Mouse (Mus musculus) heart, adult 2 months (tissue): ENCODE data around the gene Srebf1. TPM values are rescaled to one million over a fixed set of nuclear protein-coding genes. Genes with fewer than 3 reads are reported as not detected.

Source experiments
- DNase-seq, 2 experiments: peaks; one replicate each; pipeline ENCODE4 v3.0.0; 2021
- H3K27ac ChIP-seq: fragments of 200-600 bp; 2 replicates; pipeline ENCODE4 v1.8.1; 2022
- H3K27me3 ChIP-seq: fragments of 200-500 bp; 2 replicates; pipeline ENCODE4 v1.6.1; 2012; ENCODE audit warnings: mild to moderate bottlenecking, low read length, inconsistent platforms, mixed read lengths; ENCODE audit not compliant: control insufficient read depth, insufficient read depth
- H3K36me3 ChIP-seq: fragments of 200-500 bp; 2 replicates; pipeline ENCODE4 v1.6.1; 2012; ENCODE audit warnings: low read length, inconsistent platforms; ENCODE audit not compliant: control insufficient read depth, insufficient read depth
- H3K4me1 ChIP-seq: fragments of 200-500 bp; 2 replicates; pipeline ENCODE4 v1.6.1; 2011; ENCODE audit warnings: low read length; ENCODE audit not compliant: control insufficient read depth, insufficient read depth
- H3K4me3 ChIP-seq: fragments of 200-600 bp; 2 replicates; pipeline ENCODE4 v1.8.1; 2022
- H3K79me2 ChIP-seq: fragments of 200-500 bp; replicated peaks from 2 replicates; pipeline ENCODE4 v1.6.1; 2012; ENCODE audit warnings: mild to moderate bottlenecking, inconsistent platforms, low read length, moderate library complexity, mixed read lengths; ENCODE audit not compliant: control insufficient read depth, insufficient read depth
- H3K9ac ChIP-seq: fragments of 200-500 bp; 2 replicates; pipeline ENCODE4 v1.6.1; 2012; ENCODE audit warnings: low read depth, mild to moderate bottlenecking, control low read depth, inconsistent platforms, low read length, mixed read lengths
- CTCF ChIP-seq: fragments of 200-600 bp; IDR thresholded peaks from 2 replicates; pipeline ENCODE4 v1.8.1; 2022; ENCODE audit warnings: antibody characterized with exemption, mild to moderate bottlenecking, moderate library complexity
- EP300 ChIP-seq: fragments of 200-500 bp; IDR thresholded peaks from 2 replicates; pipeline ENCODE4 v1.6.1; 2011; ENCODE audit warnings: low read depth, low read length, control low read depth; ENCODE audit not compliant: insufficient read depth
- POLR2A ChIP-seq: fragments of 200-500 bp; IDR thresholded peaks from 2 replicates; pipeline ENCODE4 v1.6.1; 2011; ENCODE audit warnings: mild to moderate bottlenecking, low read depth, low read length, control low read depth; ENCODE audit not compliant: insufficient read depth
- WGBS: fragments of 180-500 bp; shearing (Covaris S2); methylation state at CpG from one replicate; pipeline ENCODE4 v1.1.7; 2018; 5-methylcytosine and 5-hydroxymethylcytosine counted together
- intact Hi-C: fragments of 180-260 bp; cut with DNase I; formaldehyde crosslinking; loops from one replicate; pipeline ENCODE4 v1.15.1; 2025
- polyA plus RNA-seq: library from polyadenylated mRNA; depleted of rRNA; stranded (reverse); fragments of >200 nt; gene quantifications from 2 replicates; pipeline ENCODE4 v1.2.3, GENCODE M21; 2012
- total RNA-seq, 2 experiments: library from RNA; stranded (reverse); gene quantifications; 2 replicates each; pipeline ENCODE4 v1.2.3; 2021

Srebf1 gene
- total and polyA plus RNA-seq, 3 experiments = 25.3 to 54.0 (median 35.4) TPM

DNA sequence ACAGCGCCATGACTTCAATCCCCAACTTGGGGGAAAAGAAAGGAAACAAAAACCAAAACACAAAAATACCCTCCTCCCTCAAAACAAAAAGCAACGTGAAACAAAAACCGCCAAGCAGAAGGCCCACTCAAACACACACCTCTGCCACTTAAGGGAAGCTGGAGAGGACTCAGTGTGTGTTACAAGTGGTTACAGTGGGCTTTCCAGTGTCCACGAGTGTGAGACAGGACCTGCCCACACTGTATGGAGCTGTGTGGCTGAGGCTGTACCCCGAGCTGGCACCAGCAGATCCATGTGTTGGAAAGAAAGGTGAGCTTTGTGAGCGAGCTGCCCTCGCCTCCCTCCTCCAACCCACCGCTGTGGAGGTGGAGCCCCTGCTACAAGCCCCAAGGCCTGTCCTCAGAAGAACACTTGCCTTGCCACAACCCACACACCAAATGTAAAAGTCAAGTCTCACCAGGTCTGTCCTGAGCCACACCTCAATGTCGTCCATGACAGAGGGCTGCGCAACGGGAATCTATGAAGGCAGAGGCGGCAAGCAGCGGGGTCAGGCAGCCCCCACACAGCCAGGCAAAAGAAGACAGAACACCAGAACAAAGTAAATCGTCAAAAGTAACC is 10.2 kb upstream of the Srebf1 start:
- H3K4me3 ChIP-seq = no peak overlapping the region
- H3K36me3 ChIP-seq = no peaks in the 10 kb centered on the region
- peaks cover 3% of the 10 kb centered on the region; the same call in 1 of the 2 replicates for H3K4me1 ChIP-seq
- intact Hi-C loops = no loop called here
- DNase-seq = no peak
- no peak for TF ChIP-seq EP300
- no peak for TF ChIP-seq POLR2A
- TF ChIP-seq CTCF = no peak
- WGBS = 81% methylated on average over 14 of the region's 14 CpGs
- peak overlapping the region; percentile 88 for H3K27ac ChIP-seq
- no peaks in the 10 kb centered on the region for H3K79me2 ChIP-seq
- no peaks in the 10 kb centered on the region for H3K27me3 ChIP-seq
- no peak overlapping the region for H3K9ac ChIP-seq

DNA sequence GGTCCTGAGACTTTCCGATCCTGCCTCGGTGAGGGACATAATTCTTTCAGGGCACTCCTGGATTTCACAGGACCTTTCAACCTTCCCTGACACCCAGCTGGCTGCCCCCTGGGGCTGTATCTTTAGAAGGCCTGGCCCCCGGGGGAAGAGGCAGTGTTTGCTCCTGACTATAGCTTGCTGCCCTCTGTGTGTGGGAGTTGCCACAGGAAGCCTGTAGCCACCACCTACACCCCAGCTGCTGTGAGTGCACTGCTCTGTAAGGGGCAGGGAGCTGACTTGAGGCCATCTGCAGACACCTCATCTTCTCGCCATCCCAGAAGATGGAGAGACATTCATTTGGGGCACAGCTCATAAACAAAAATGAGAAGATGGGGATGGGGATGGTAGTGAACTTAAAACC is 9.6 kb upstream of the Srebf1 start:
- WGBS = 51% methylated on average over 4 of the region's 4 CpGs
- no peaks in the 10 kb centered on the region for H3K27me3 ChIP-seq
- TF ChIP-seq POLR2A = no peak
- DNase-seq = no peak
- H3K4me3 ChIP-seq = no peak overlapping the region
- no peak overlapping the region for H3K27ac ChIP-seq
- H3K79me2 ChIP-seq = no peaks in the 10 kb centered on the region
- no peak overlapping the region for H3K9ac ChIP-seq
- peaks cover 3% of the 10 kb centered on the region; the same call in 1 of the 2 replicates for H3K4me1 ChIP-seq
- H3K36me3 ChIP-seq = no peaks in the 10 kb centered on the region
- intact Hi-C loops = no loop called here

DNA sequence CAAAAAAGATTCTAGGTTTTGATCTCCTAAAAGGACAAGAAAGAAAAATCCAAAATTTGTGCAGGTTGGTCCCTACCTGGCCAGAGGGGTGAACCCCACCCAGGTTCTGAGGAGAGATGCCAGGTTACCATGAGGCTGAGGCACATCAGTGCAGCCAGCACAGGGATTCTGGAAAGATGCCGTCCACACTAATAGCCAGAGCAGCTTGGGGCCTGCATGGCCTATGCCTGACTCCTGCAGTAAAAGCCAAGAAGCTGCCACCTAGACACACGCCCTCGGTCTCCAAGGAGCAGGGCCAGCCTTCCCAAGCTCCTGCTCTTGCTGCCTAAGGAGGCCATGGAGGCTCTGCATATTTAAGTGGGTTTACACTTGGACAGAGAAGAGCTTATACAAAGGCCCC is 8.9 kb upstream of the Srebf1 start:
- TF ChIP-seq CTCF (no peak), EP300 (no peak), POLR2A (no peak)

DNA sequence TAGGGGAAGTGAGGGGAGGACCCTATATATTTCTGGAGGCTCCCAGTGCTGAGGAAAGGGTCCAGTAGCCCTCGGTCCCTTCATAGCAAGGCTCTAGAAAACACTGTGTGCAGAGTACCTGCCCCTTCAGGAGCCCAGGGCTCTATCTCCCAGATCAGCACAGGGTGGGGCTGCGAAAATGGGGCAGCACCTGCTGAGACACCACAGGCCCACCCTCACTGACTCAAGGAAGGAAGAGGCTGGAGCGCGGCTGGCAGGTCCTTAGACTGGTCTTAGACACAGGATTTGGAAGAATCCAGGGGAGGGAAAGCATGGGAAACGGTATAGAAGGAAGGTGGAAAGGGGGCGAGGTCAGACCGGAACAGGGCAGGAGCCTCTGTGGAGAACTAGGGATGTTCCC is 8.1 kb upstream of the Srebf1 start:
- Histone ChIP-seq H3K79me2 (no peaks in the 10 kb centered on the region), H3K27me3 (no peaks in the 10 kb centered on the region), H3K36me3 (no peaks in the 10 kb centered on the region), H3K4me1 (peaks cover 3% of the 10 kb centered on the region; the same call in 1 of the 2 replicates), H3K27ac (no peak overlapping the region), H3K4me3 (no peak overlapping the region), H3K9ac (no peak overlapping the region)
- intact Hi-C loops = no loop called here
- no peak for DNase-seq
- TF ChIP-seq CTCF (no peak), EP300 (no peak), POLR2A (no peak)
- WGBS = 90% methylated on average over 7 of the region's 7 CpGs

More for the DNA sequence above, 8.9 kb upstream of the Srebf1 start:
- H3K27me3 ChIP-seq = no peaks in the 10 kb centered on the region
- no peak for DNase-seq
- H3K4me3 ChIP-seq = no peak overlapping the region
- H3K79me2 ChIP-seq = no peaks in the 10 kb centered on the region
- WGBS = 92% methylated on average over 3 of the region's 3 CpGs
- H3K9ac ChIP-seq = no peak overlapping the region
- H3K36me3 ChIP-seq = no peaks in the 10 kb centered on the region
- H3K4me1 ChIP-seq = peaks cover 3% of the 10 kb centered on the region; the same call in 1 of the 2 replicates
- intact Hi-C loops = no loop called here
- no peak overlapping the region for H3K27ac ChIP-seq

DNA sequence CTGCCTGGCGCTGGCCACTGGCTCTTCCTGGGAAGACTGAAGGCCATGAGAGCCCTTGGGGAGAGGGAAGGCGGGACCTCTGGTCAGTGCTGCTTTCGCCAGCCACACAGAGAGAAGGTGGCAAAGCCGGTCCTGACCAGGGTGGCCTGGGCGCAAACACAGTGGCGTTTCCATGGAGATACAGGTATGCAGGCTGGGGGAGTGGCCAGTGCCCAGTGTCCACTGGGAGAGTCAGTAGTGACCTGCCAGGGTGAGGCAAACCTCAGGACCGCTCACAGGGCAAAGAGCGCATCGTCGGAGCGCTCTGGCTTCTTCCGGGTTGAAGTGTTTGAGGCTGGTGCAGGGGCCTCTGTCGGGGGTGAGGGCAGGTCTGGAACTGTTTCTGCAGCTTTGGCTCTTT is 7.4 kb upstream of the Srebf1 start:
- WGBS = 89% methylated on average over 13 of the region's 13 CpGs
- TF ChIP-seq POLR2A (no peak), CTCF (no peak), EP300 (no peak)
- Histone ChIP-seq H3K4me1 (peaks cover 3% of the 10 kb centered on the region; the same call in 1 of the 2 replicates), H3K36me3 (no peaks in the 10 kb centered on the region), H3K4me3 (no peak overlapping the region), H3K27me3 (no peaks in the 10 kb centered on the region), H3K79me2 (no peaks in the 10 kb centered on the region), H3K27ac (no peak overlapping the region), H3K9ac (no peak overlapping the region)
- DNase-seq = no peak
- intact Hi-C loops = no loop called here

DNA sequence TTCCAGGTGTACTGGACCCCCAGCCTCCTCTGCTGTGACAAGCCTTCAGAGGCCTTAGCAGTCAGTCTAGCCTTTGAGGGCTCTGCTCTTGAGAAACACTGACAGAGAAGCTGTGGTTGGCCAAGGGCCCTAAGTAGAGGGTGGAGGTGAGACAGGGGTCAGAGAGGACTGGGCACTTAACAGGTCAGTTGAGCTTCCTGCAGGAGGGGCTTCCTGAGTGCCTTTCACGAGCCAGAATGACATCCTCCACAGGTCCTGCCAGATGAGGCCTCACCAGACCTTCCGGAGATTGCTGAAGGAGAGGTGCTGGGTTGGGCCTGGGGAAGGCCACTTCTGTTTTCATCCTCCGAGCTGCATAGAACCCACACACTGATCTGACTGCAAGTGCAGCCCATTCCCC is 6.1 kb upstream of the Srebf1 start:
- no peak overlapping the region for H3K9ac ChIP-seq
- H3K4me1 ChIP-seq = peaks cover 3% of the 10 kb centered on the region; the same call in 1 of the 2 replicates
- H3K27me3 ChIP-seq = no peaks in the 10 kb centered on the region
- no peaks in the 10 kb centered on the region for H3K79me2 ChIP-seq
- 41% methylated on average over 3 of the region's 3 CpGs for WGBS
- no peaks in the 10 kb centered on the region for H3K36me3 ChIP-seq
- intact Hi-C loops = no loop called here
- no peak overlapping the region for H3K27ac ChIP-seq
- no peak for DNase-seq
- TF ChIP-seq POLR2A = no peak
- TF ChIP-seq EP300 = no peak
- TF ChIP-seq CTCF = no peak
- H3K4me3 ChIP-seq = no peak overlapping the region
